Mouse (Mus musculus): ENCODE results near the gene Gm49601.

Gene Gm49601

GRCm38 (mm10) chr16:18581623-18582205 is 44.5 kb downstream of the Gm49601 start:
- no peak for DNase-seq (ENCODE audit: low spot score)

DNA sequence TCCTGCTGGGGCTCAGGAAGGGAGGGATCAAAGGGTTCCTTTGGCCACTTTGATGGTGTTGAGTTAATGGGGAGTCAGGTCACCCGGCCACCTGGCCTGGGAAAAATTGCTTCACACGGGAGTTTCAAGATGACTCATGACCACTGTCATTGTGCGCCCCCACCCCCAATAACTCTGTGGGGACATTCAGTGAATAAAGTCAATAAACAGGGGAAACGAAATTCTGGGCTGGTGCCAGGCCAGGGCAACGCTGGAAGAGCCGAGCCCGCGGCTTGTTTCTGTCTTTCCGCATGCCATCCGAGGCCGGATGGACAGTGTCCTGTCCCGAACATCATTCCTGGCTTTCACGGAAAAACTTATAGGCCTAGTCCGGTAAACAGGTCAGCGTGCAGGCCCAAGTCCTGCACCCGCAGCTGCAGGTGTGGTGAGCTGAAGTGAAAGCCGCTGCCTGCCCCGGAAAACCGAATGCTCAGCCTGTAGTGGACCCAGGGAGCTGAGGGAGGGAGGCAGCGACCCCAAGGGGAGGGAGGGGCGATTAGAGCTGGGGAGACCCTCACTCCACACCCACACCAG is 45.1 kb downstream of the Gm49601 start:
- no peak for DNase-seq (ENCODE audit: low spot score)

DNA sequence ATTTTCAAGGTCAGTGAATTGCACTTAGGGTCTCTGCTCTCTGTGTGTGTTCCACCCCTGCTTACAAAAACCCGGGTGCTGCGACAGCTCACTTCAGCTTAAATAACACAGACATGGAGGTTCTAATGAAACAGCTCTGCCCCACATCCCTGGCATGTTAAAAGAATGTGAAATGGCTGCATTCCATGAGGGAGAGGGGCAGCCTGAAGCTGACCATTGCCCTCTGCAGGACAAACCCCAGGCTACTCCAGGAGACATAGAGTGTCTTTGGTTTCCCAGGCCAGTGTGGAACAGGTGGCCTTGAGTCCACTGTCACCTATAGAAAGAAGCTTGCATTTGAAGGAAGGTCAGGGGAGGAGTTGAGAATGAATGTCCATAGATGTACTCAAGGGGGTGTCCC is 45.8 kb downstream of the Gm49601 start:
- DNase-seq (ENCODE audit: low spot score) = no peak

DNA sequence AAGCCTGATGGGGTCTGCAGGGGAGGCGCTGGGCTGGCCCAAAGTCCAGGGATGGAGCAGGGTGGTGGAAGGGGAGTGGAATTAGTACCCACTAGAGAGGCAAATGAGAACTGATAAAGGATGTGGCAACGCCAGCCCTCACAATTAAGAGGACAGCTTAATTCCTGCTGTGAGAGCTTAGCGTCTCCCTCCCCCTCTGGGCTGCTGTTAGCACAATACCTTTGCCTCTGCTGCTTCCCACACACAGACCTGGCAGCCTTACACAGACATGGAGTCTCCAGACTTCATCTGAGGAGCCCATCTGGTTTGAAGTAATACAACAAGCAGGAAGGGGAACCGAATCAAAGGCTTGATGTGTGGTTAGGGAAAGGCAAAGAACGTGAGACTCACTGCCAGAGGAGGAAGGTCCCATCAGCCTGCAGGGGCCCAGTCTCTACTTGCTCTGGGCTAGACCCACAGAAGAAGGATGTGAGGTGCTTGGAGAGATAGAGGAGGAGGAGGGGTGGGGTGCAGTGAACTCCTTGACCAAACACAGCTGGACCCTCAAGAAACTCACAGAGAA is 48.5 kb downstream of the Gm49601 start:
- DNase-seq (ENCODE audit: low spot score) = no peak

DNA sequence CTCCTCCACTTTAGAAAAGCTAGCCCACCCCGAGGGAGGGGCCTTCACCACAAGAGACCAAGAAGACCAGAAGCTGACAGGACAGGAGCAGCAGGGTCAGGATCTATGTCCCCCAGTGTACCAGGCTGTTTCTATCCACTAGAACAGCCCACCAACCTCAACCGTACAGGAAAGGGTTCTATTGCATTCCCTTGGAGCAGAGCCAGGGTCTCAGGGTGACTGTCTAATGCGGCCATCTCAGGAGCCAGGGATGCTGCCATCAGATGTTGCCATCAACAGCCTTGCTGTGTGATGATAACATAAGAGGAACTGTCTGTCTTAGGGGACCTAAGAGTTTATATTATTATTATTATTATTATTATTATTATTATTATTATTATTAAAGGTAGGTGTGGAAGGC is 49.2 kb downstream of the Gm49601 start:
- no peak for DNase-seq (ENCODE audit: low spot score)

DNA sequence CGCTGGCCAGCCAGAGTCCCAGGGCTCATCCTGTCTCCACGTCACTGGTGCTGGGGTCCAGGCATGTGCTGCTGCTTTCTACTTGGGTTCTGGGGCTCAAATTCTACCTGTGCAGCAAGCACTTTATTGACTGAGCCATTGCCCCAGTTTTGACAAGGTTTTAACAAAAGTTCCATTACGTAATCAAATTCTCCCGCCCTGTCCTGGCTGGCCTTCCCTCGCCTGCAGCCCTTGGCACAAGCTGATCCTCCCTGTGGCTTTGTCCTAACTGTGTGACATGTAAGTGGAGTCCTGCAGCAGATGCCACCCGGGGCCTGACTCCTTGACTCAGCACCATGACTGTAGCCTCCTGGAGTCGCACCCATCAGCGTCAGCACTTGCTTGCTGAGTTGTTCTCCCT is 52.0 kb downstream of the Gm49601 start:
- DNase-seq (ENCODE audit: low spot score) = no peak

Data from ovary, postnatal 36 days (tissue).